Mouse (Mus musculus): ENCODE data around the gene Acy3. TPM values are rescaled to one million over a fixed set of nuclear protein-coding genes. Genes with fewer than 3 reads are reported as not detected.
"Not testable (repeated sequence)": the region's sequence is repeated elsewhere in the genome, so short reads cannot be mapped to it uniquely, and the experiment has no call there.

Acy3 gene
- polyA plus RNA-seq, 1 experiment from 2014 or later: 1.4 TPM

DNA sequence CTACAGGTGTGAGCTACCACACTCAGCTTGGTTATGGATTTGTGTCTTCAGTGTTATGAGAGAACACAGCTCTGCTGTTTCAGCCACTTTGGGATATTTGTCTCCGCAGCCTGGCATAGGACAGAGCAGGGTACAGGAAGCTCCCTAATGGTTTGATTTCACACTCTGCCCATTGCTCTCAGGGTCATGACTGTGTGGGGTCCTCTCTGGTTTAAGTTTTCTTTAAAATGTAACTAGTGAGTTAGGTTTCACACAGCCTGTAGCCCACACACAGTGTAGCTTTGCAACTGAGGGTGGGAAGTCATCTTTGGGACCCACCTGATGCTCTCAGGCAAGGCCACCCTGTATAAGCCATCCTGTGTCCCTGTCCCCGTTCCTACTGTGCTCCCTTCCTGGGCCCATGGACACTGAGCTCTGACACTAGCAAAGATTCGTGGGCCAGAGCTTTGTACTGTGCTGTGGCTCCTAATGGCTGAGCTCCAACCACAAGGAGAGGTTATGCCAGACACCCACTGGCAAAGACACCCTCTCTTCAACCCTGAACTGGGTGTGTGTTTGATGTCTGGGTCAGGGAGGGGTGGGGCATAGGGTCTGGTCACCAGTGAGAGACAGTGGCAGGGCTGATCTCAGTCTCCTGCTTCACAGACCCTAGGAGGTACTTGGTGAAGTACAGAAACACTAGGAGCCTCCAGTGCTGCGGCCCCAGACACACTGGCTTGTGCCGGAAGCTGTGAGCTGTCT lies 28.9 kb upstream of the Acy3 start:
- not testable (repeated sequence) for H3K9me3 ChIP-seq (replicated peaks); ATAC-seq; H3K9ac ChIP-seq; H3K4me1 ChIP-seq; H3K27ac ChIP-seq; H3K4me3 ChIP-seq; H3K36me3 ChIP-seq (ENCODE audit: poor library complexity, severe bottlenecking); H3K4me2 ChIP-seq; H3K27me3 ChIP-seq
- WGBS: 71% methylated on average over 5 of the region's 5 CpGs

DNA sequence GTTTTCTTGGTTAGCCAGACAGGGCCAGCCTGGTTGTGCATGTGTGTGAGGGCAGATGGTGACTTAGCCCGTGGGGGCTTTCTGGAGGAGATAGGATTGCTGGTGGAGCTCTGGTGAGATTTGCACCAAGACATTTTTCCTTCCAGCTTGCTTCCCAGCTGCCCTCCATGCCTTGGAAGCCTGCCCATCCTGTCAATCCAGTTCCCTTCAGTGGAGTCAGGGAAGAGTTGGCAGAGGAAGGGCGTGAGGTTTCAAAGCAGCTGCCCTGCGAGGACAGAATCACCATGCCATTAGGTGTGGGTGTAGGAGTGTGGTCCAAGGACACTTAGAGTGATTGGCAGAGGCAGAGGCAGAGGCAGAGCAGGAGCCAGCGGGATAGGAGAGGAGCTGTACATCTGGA lies 27.9 kb upstream of the Acy3 start, which contains the start of gene Aldh3b3:
Gene Aldh3b3, plus strand, starts transcription at position 176 of the 400 bp plus-strand sequence.
- Histone ChIP-seq H3K4me1 (no peaks in the 10 kb centered on the region), H3K9ac (no peak within 1 kb of the TSS), H3K36me3 (ENCODE audit: poor library complexity, severe bottlenecking) (no peaks in the 10 kb centered on the region), H3K27ac (no peak within 1 kb of the TSS), H3K4me3 (no peak within 1 kb of the TSS), H3K4me2 (no peak within 1 kb of the TSS), H3K27me3 (0 out of 2 replicates have a peak, but pooled peaks cover 3% of the 10 kb centered on the region), H3K9me3 (replicated peaks) (no peaks in the 10 kb centered on the region)
- 73% methylated on average over 4 of the region's 4 CpGs for WGBS
- ATAC-seq: no peak

DNA sequence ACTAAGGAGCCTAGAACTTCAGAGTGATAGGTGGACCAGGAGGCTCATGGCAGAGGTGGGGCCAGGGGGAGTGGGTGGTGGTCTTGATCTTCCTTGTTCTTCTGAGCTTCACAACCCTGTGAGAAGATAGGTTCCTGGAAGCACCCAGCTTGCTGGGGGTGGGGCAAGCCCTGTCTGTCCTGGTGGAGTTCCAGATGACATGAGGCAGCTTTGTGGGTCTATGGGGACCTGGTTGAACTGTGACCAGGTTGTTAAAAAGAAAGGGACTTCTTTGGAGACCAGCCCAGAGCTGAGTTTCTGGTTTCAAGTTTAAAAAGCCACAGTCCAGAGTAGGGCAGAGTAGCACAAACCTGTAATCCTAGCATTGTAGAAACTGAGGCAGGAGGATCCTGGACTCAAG lies 27.3 kb upstream of the Acy3 start:
- Histone ChIP-seq H3K27ac (no peak overlapping the region), H3K9me3 (replicated peaks) (no peaks in the 10 kb centered on the region), H3K4me1 (no peaks in the 10 kb centered on the region), H3K9ac (no peak overlapping the region), H3K4me2 (no peak overlapping the region), H3K36me3 (ENCODE audit: poor library complexity, severe bottlenecking) (no peaks in the 10 kb centered on the region), H3K27me3 (0 out of 2 replicates have a peak, but pooled peaks cover 3% of the 10 kb centered on the region), H3K4me3 (no peak overlapping the region)
- ATAC-seq: no peak

DNA sequence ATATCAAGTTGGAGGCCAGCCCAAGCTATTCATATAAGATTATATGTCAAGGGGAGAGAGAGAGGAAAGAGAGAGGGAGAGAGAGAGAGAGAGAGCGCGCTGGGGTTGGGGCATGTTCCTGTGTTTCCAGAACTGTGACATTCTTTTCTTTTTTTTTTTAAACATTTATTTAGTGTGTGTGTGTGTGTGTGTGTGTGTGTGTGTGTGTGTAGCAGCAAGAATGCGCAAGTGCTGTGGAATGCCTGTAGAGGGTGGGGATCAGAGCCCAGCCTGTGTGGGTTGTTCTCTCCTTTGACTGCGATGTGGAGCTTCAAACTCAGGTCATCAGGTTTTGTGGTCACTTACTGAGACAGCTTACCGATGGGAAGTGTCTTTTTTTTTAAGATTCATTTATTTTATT lies 26.2 kb upstream of the Acy3 start:
- Histone ChIP-seq H3K9ac (no peak overlapping the region), H3K4me1 (no peaks in the 10 kb centered on the region), H3K36me3 (ENCODE audit: poor library complexity, severe bottlenecking) (no peaks in the 10 kb centered on the region), H3K4me3 (no peak overlapping the region), H3K27ac (no peak overlapping the region), H3K27me3 (0 out of 2 replicates have a peak, but pooled peaks cover 3% of the 10 kb centered on the region), H3K9me3 (replicated peaks) (no peaks in the 10 kb centered on the region), H3K4me2 (no peak overlapping the region)
- WGBS: 88% methylated on average over 5 of the region's 5 CpGs
- no peak for ATAC-seq

DNA sequence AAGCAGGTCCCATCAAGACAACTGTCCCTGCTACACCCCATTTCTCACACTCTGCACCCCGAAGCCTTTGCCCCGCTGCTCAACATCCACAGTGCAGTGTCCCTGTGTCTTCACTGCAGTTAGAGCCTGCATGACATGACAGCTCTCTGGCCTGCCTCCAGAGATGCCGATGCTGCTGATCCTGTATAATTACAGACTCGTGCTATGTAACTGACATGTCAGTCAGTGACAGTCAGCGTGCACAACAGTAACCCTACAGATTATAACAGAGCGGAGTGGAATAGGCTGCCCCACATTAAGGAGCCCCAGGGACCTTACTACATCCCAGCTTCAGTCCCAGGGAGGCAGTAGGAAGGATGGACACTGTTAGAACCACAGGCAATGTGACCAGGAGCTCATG lies 24.6 kb upstream of the Acy3 start:
- not testable (repeated sequence) for H3K27me3 ChIP-seq; H3K9me3 ChIP-seq (replicated peaks); H3K27ac ChIP-seq; H3K4me3 ChIP-seq; H3K9ac ChIP-seq; H3K4me2 ChIP-seq; H3K4me1 ChIP-seq; H3K36me3 ChIP-seq (ENCODE audit: poor library complexity, severe bottlenecking)
- 79% methylated on average over 6 of the region's 6 CpGs for WGBS
- peak; percentile 33; the same call in 1 of the 2 replicates for ATAC-seq

DNA sequence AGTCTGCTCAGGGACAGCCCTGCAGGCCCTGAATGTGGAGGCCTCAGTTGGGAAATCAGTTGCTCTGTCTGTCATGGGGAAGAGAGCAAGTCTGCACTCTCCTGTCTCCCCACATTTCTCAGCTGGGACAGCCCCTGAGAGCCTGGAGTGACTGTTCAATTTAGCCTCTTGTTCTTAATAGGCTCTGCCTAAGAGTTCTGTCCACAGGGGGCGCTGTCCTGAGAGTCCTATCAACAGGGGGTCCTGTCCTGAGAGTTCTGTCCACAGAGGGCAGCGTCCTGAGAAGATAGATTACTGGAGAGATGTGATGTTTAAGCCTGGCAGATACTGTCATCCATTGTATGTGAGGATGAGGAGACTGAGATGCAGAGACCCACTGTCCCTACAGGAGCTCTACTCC lies 23.9 kb upstream of the Acy3 start:
- H3K4me1 ChIP-seq: no peaks in the 10 kb centered on the region
- H3K27me3 ChIP-seq: no peaks in the 10 kb centered on the region
- H3K36me3 ChIP-seq (ENCODE audit: poor library complexity, severe bottlenecking): no peaks in the 10 kb centered on the region
- H3K9me3 ChIP-seq (replicated peaks): no peaks in the 10 kb centered on the region
- H3K4me3 ChIP-seq: no peak overlapping the region
- ATAC-seq: no peak
- H3K9ac ChIP-seq: no peak overlapping the region
- 14% methylated on average over 2 of the region's 2 CpGs for WGBS
- H3K4me2 ChIP-seq: no peak overlapping the region
- no peak overlapping the region for H3K27ac ChIP-seq

DNA sequence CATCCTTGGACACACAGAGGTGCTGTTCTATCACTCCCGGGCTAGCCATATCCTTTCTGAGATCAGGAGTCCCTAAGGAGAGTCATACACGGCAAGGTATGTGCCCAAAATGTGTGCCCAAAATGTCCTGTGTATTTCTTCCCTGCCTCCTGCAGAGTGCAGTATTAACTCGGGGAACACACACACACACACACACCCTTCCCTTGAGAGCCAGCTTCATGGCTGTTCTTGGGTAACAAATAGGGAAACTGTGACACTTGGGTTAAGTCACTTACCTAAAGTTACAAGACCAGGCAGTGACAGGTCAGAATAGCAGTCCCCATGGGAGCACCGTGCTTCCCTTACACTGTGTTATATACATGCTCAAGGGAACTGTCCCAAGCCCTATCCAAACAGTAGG lies 22.3 kb upstream of the Acy3 start:
- Histone ChIP-seq H3K4me2 (no peak overlapping the region), H3K9me3 (replicated peaks) (no peaks in the 10 kb centered on the region), H3K27me3 (no peaks in the 10 kb centered on the region), H3K27ac (no peak overlapping the region), H3K36me3 (ENCODE audit: poor library complexity, severe bottlenecking) (no peaks in the 10 kb centered on the region), H3K4me3 (no peak overlapping the region), H3K4me1 (no peaks in the 10 kb centered on the region), H3K9ac (no peak overlapping the region)
- no peak for ATAC-seq
- WGBS: 81% methylated on average over 4 of the region's 4 CpGs

DNA sequence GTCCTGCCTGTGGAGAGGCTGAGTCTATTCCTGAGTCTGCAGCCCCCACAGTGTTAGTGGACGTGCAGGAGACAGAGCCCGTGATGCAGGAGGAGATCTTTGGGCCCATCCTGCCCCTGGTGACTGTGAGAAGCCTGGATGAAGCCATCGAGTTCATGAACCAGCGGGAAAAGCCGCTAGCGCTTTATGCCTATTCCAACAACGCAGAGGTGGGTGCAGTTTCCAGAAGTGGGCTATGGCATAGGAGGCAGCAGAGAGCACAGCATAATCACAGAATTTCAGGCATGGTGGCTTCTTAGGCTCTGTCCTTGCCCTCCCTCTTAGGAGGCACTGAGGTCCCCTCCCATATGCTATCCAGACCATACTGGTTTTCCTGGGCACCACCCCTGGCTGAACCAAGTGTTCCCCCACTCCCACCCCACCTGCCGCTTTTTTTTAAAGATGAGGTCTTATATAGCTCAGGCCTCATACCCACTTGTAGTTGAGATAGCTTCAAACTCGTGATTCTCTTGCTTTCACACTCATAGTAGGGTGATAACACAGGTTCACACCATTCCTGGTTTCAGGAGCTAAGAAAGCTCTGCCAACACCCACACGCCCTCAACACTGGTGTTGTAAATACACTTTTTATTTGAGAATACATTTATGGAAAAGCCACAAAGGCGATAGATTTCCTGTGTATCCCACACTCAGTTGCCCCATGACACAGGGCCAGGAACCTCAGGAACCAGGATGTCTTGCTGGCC lies 19.9 kb upstream of the Acy3 start:
- Histone ChIP-seq H3K9me3 (replicated peaks) (no peaks in the 10 kb centered on the region), H3K4me1 (no peaks in the 10 kb centered on the region), H3K27me3 (no peaks in the 10 kb centered on the region), H3K9ac (no peak overlapping the region), H3K4me3 (no peak overlapping the region), H3K36me3 (ENCODE audit: poor library complexity, severe bottlenecking) (no peaks in the 10 kb centered on the region), H3K27ac (no peak overlapping the region), H3K4me2 (no peak overlapping the region)
- 69% methylated on average over 11 of the region's 11 CpGs for WGBS
- no peak for ATAC-seq

DNA sequence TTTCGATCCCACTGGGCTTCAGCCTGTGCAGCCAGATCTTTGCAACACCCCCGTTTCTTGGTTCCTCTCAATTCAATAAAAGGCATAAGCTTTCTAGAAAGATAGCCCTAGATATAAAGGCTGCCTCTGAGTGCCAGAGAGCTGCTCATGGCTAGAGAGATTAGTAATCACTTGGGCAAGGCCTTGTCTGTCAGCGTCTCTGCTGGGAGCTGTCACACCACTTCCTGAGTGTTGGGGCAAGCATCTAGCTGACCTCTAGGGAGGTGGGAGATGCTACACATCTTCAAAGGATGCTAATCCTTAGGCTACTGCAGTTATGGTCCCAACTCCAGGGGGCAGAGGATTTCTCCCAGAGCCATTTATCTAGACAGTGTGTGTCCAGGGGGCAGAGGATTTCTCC lies 19.1 kb upstream of the Acy3 start:
- H3K4me2 ChIP-seq: no peak overlapping the region
- WGBS: 79% methylated on average over 3 of the region's 3 CpGs
- no peaks in the 10 kb centered on the region for H3K36me3 ChIP-seq (ENCODE audit: poor library complexity, severe bottlenecking)

DNA sequence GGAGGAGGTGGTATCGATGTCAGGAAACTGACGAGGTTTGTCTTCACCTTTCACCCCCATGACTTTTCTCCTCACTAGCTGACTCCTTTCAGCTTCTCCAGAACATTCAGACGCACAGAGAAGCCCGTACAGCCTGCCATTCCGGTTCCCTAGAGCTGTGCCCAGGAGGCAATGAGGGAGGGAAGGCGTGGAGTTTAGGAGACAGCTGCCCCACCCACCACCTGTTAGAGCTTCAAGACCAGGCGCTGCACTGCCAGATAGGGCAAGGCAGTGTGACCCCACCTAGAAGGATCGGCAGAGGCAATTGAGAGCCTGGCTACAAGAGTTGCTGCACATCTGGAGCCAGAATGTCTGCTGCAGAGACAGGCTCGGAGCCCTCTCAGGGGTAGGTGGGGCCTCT lies 14.1 kb upstream of the Acy3 start, which contains the start of gene Aldh3b2:
Gene Aldh3b2, plus strand, starts transcription at position 100 of the 400 bp plus-strand sequence.
- H3K9me3 ChIP-seq (replicated peaks): no peaks in the 10 kb centered on the region
- H3K36me3 ChIP-seq (ENCODE audit: poor library complexity, severe bottlenecking): no peaks in the 10 kb centered on the region
- no peaks in the 10 kb centered on the region for H3K27me3 ChIP-seq
- no peak within 1 kb of the TSS for H3K9ac ChIP-seq
- WGBS: 64% methylated on average over 9 of the region's 9 CpGs
- no peak within 1 kb of the TSS for H3K4me2 ChIP-seq
- no peak within 1 kb of the TSS for H3K27ac ChIP-seq
- ATAC-seq: no peak
- no peaks in the 10 kb centered on the region for H3K4me1 ChIP-seq
- no peak within 1 kb of the TSS for H3K4me3 ChIP-seq

More for the DNA sequence above, 19.1 kb upstream of the Acy3 start:
- H3K9me3 ChIP-seq (replicated peaks): no peaks in the 10 kb centered on the region
- H3K27ac ChIP-seq: no peak overlapping the region
- no peak overlapping the region for H3K9ac ChIP-seq
- H3K4me1 ChIP-seq: no peaks in the 10 kb centered on the region
- no peak for ATAC-seq
- H3K4me3 ChIP-seq: no peak overlapping the region
- H3K27me3 ChIP-seq: no peaks in the 10 kb centered on the region

DNA sequence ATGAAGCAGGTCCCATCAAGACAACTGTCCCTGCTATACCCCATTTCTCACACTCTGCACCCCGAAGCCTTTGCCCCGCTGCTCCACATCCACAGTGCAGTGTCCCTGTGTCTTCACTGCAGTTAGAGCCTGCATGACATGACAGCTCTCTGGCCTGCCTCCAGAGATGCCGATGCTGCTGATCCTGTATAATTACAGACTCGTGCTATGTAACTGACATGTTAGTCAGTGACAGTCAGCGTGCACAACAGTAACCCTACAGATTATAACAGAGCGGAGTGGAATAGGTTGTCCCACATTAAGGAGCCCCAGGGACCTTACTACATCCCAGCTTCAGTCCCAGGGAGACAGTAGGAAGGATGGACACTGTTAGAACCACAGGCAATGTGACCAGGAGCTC lies 11.8 kb upstream of the Acy3 start:
- not testable (repeated sequence) for H3K27ac ChIP-seq; H3K4me1 ChIP-seq; H3K4me2 ChIP-seq; ATAC-seq; H3K36me3 ChIP-seq (ENCODE audit: poor library complexity, severe bottlenecking); H3K4me3 ChIP-seq; H3K9ac ChIP-seq; H3K9me3 ChIP-seq (replicated peaks); H3K27me3 ChIP-seq
- 69% methylated on average over 6 of the region's 6 CpGs for whole genome bisulfite sequencing

DNA sequence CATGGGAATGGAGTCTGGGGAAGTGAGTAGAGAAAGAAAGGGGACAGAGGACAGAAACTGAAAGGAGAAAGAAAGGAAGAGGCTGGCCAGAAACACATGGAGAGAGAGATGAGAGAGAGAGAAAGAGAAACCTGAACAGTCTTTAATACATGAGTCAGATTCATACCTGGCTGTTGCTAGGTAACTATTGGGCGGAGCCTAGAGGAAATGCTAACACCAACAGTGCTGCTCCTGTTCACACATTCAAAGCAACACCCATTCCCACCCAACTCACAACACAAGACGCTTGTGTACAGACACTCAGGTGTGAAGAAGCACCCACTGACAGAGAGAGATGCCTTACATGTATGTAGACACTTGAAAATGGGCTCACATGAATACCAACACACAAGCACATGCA lies 10.5 kb upstream of the Acy3 start:
- H3K9ac ChIP-seq: no peak overlapping the region
- no peaks in the 10 kb centered on the region for H3K9me3 ChIP-seq (replicated peaks)
- H3K4me1 ChIP-seq: no peaks in the 10 kb centered on the region
- H3K27ac ChIP-seq: no peak overlapping the region
- H3K4me2 ChIP-seq: no peak overlapping the region
- H3K27me3 ChIP-seq: no peaks in the 10 kb centered on the region
- 74% methylated on average over 2 of the region's 2 CpGs for WGBS
- ATAC-seq: no peak
- H3K36me3 ChIP-seq (ENCODE audit: poor library complexity, severe bottlenecking): no peaks in the 10 kb centered on the region
- no peak overlapping the region for H3K4me3 ChIP-seq

Data from forebrain, embryonic 13.5 days (tissue).